Mouse (Mus musculus): ENCODE measurements around the gene Gm10490. TPM values are rescaled to one million over a fixed set of nuclear protein-coding genes. Genes with fewer than 3 reads are reported as not detected.
A peak's percentile ranks its signal among the peaks of the same experiment; 100 is the strongest.

Gene Gm10490
- total RNA-seq, 1 experiment = not detected

DNA sequence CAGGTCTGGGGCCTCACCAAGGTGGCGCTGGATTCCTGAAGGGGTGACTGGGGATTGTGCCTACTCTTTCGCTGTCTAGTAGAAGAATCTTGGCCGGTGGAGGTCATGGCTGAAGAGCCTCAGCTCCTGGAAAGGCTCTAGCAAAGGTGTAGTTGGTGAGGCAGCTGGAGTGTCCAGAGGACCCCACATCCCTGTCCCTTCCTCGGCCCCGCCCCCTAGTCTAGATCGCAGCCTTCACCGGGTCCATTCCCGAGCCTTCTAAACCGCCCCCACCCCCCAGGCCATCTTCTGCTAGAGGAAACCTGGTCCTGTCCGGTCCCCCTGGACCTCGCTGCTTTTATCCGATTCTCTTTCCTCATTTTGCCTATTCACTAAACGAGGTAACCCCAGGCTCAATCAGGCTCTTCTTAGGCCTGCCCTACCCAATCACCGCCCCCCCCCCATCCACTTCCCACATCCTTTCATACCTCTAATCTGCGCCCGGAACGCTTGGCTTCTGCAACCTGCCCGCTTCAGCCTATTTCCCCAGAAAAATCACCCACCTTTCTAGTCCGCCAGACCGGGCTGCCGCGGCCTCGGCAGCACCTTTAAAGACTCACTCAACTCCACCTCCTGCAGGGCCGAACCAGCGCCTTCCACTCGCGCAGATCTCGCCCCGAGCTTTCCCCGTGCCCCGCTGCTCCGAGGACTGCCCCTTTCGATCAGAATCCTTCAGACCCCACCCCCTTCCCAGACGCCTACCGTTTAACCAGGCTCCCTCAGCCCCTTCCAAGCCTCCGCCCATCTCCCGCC is 38.0 kb downstream of the Gm10490 start, which contains the start of gene Hdac6:
Gene Hdac6, minus strand, starts transcription at position 782 of the 792 bp plus-strand sequence.
- Histone ChIP-seq H3K9me3 (ENCODE audit: control insufficient read depth, insufficient read depth, low read depth, low read length) (no peaks in the 10 kb centered on the region), H3K9ac (ENCODE audit: insufficient read depth, low read depth, low read length, poor library complexity, severe bottlenecking) (peak within 1 kb of the TSS; percentile 83), H3K4me3 (ENCODE audit: insufficient read depth in 1 of 2, low read depth in 1 of 2, low read length in 2 of 2, poor library complexity in 1 of 2, severe bottlenecking in 1 of 2) (peak within 1 kb of the TSS; percentile 81 to 94), H3K27ac (ENCODE audit: insufficient read depth, low read depth, low read length, poor library complexity, severe bottlenecking) (peak within 1 kb of the TSS; percentile 73), H3K36me3 (ENCODE audit: control insufficient read depth, insufficient read depth, low read length, poor library complexity, severe bottlenecking) (peaks cover 15% of the 10 kb centered on the region), H3K4me1 (ENCODE audit: control insufficient read depth in 2 of 2, insufficient read depth in 2 of 2, low read length in 2 of 2, poor library complexity in 1 of 2) (peaks cover 0 to 2% of the 10 kb centered on the region in 2 experiments; a peak in 1 of 4 replicates)
- DNase-seq (ENCODE audit: low read depth, low spot score) = no peak
- in situ Hi-C loops (cut with MboI; ENCODE audit: low sequenced_read_pairs in 2 of 2, unreplicated experiment in 2 of 2) = no loop called here
- TF ChIP-seq MAFK (IDR thresholded peaks at IDR 0.05; ENCODE audit: insufficient read depth, low read depth, low read length) (no peak), ZC3H11A (IDR thresholded peaks at IDR 0.05; ENCODE audit: borderline replicate concordance, low read depth, low read length) (no peak), HCFC1 (IDR thresholded peaks at IDR 0.05; ENCODE audit: borderline replicate concordance, insufficient read depth, low read length) (no peak), CHD2 (IDR thresholded peaks at IDR 0.05; ENCODE audit: low read depth, low read length) (no peak), ZNF384 (IDR thresholded peaks at IDR 0.05; ENCODE audit: low read depth, low read length) (no peak)

DNA sequence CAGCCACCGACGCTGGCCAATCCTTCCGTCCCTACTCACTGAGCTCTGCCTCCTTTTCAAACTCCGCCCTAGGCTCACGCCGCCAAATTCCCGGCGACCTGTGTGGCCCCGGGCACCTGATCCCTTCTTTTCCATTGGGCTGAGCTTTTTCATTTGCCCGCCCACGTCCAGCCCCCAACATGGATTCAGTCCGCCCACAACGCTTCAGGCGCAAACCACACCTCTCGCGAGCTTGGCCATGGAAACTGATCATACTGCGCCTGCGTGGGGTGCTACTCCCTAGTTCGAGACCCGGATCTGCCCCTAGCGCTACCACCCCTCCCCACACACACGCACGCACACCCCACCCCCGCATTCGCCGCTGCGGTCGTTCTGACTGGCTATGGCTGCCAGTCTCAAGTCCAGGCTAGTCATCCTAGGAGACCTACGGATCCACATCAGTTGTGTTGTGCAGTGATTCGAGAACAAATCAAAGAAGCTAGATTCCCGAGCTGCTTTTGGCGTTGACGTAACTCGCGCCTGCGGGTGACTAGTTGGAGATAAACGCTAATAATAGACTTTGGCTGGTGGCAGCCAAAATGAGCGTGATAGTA is 38.7 kb downstream of the Gm10490 start:
- H3K9ac ChIP-seq (ENCODE audit: insufficient read depth, low read depth, low read length, poor library complexity, severe bottlenecking) = peak overlapping the region; percentile 82
- H3K27ac ChIP-seq (ENCODE audit: insufficient read depth, low read depth, low read length, poor library complexity, severe bottlenecking) = peak overlapping the region; percentile 73
- peak; percentile 92 for DNase-seq (ENCODE audit: low read depth, low spot score)
- no peaks in the 10 kb centered on the region for H3K9me3 ChIP-seq (ENCODE audit: control insufficient read depth, insufficient read depth, low read depth, low read length)
- peaks cover 15% of the 10 kb centered on the region for H3K36me3 ChIP-seq (ENCODE audit: control insufficient read depth, insufficient read depth, low read length, poor library complexity, severe bottlenecking)
- peak overlapping the region; percentile 71 to 90 for H3K4me3 ChIP-seq (ENCODE audit: insufficient read depth in 1 of 2, low read depth in 1 of 2, low read length in 2 of 2, poor library complexity in 1 of 2, severe bottlenecking in 1 of 2)
- peak; percentile 93 for TF ChIP-seq CHD2 (IDR thresholded peaks at IDR 0.05; ENCODE audit: low read depth, low read length)
- TF ChIP-seq ZC3H11A (IDR thresholded peaks at IDR 0.05; ENCODE audit: borderline replicate concordance, low read depth, low read length) = no peak
- in situ Hi-C loops (cut with MboI; ENCODE audit: low sequenced_read_pairs in 2 of 2, unreplicated experiment in 2 of 2) = no loop called here
- peaks cover 0 to 2% of the 10 kb centered on the region in 2 experiments; a peak in 1 of 4 replicates for H3K4me1 ChIP-seq (ENCODE audit: control insufficient read depth in 2 of 2, insufficient read depth in 2 of 2, low read length in 2 of 2, poor library complexity in 1 of 2)

DNA sequence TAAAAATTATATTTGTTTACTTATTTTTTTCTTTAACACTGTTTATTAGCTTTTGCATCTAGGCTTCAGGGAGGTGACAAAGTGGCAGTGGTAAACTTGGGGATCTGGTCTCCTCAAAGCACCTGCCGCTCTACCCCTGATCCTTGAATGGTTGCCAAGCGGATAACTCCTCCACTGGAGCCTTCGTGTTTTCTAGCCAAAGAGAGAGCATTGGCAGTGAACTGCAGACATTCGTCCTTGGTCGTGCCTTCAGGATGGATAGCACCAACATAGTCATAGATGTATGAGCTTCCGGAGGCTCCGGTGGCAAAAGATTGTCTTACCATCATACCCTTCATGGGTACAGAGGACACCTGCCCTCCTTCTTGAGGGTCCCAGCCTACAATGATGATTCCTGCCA is 40.7 kb downstream of the Gm10490 start:
- Histone ChIP-seq H3K36me3 (ENCODE audit: control insufficient read depth, insufficient read depth, low read length, poor library complexity, severe bottlenecking) (peaks cover 5% of the 10 kb centered on the region), H3K4me1 (ENCODE audit: control insufficient read depth in 2 of 2, insufficient read depth in 2 of 2, low read length in 2 of 2, poor library complexity in 1 of 2) (peaks cover 0 to 2% of the 10 kb centered on the region in 2 experiments; a peak in 1 of 4 replicates), H3K9me3 (ENCODE audit: control insufficient read depth, insufficient read depth, low read depth, low read length) (no peaks in the 10 kb centered on the region), H3K27ac (ENCODE audit: insufficient read depth, low read depth, low read length, poor library complexity, severe bottlenecking) (no peak overlapping the region), H3K4me3 (ENCODE audit: insufficient read depth in 1 of 2, low read depth in 1 of 2, low read length in 2 of 2, poor library complexity in 1 of 2, severe bottlenecking in 1 of 2) (0 out of 4 replicates have a peak overlapping the region, but pooled peaks of 1 of the 2 experiments have one; percentile 2), H3K9ac (ENCODE audit: insufficient read depth, low read depth, low read length, poor library complexity, severe bottlenecking) (no peak overlapping the region; the same call in 1 of the 2 replicates)
- TF ChIP-seq MAFK (IDR thresholded peaks at IDR 0.05; ENCODE audit: insufficient read depth, low read depth, low read length) (no peak), ZNF384 (IDR thresholded peaks at IDR 0.05; ENCODE audit: low read depth, low read length) (no peak), HCFC1 (IDR thresholded peaks at IDR 0.05; ENCODE audit: borderline replicate concordance, insufficient read depth, low read length) (no peak), CHD2 (IDR thresholded peaks at IDR 0.05; ENCODE audit: low read depth, low read length) (no peak), ZC3H11A (IDR thresholded peaks at IDR 0.05; ENCODE audit: borderline replicate concordance, low read depth, low read length) (no peak)
- in situ Hi-C loops (cut with MboI; ENCODE audit: low sequenced_read_pairs in 2 of 2, unreplicated experiment in 2 of 2) = no loop called here
- no peak for DNase-seq (ENCODE audit: low read depth, low spot score)

DNA sequence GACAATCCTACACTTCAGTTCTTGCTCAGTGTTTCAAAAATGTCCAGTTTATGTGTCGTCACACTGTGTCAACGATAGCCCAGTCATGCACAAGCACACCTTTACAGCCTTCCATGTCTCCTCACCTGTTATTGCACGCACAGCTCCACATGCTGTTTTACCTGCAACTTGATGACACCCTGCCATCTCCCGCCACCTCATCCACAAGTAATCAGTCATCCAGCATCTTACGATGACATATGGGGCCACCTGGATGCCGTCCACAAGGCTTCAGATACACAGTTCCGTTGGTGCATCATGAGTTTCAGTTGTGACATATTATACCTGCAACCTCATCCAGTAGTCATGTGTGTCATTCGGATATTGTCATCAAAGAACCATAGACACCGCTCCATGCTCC is 49.5 kb downstream of the Gm10490 start:
- no peak overlapping the region for H3K9ac ChIP-seq (ENCODE audit: insufficient read depth, low read depth, low read length, poor library complexity, severe bottlenecking)
- no peak for TF ChIP-seq CHD2 (IDR thresholded peaks at IDR 0.05; ENCODE audit: low read depth, low read length)
- no peak for TF ChIP-seq ZC3H11A (IDR thresholded peaks at IDR 0.05; ENCODE audit: borderline replicate concordance, low read depth, low read length)
- TF ChIP-seq ZNF384 (IDR thresholded peaks at IDR 0.05; ENCODE audit: low read depth, low read length) = no peak
- no peak for TF ChIP-seq HCFC1 (IDR thresholded peaks at IDR 0.05; ENCODE audit: borderline replicate concordance, insufficient read depth, low read length)
- TF ChIP-seq MAFK (IDR thresholded peaks at IDR 0.05; ENCODE audit: insufficient read depth, low read depth, low read length) = no peak
- H3K4me1 ChIP-seq (ENCODE audit: control insufficient read depth in 2 of 2, insufficient read depth in 2 of 2, low read length in 2 of 2, poor library complexity in 1 of 2) = no peaks in the 10 kb centered on the region; a peak in 1 of 4 replicates
- no peak for DNase-seq (ENCODE audit: low read depth, low spot score)
- no peak overlapping the region for H3K4me3 ChIP-seq (ENCODE audit: insufficient read depth in 1 of 2, low read depth in 1 of 2, low read length in 2 of 2, poor library complexity in 1 of 2, severe bottlenecking in 1 of 2)
- no peaks in the 10 kb centered on the region; the same call in 1 of the 2 replicates for H3K36me3 ChIP-seq (ENCODE audit: control insufficient read depth, insufficient read depth, low read length, poor library complexity, severe bottlenecking)
- H3K9me3 ChIP-seq (ENCODE audit: control insufficient read depth, insufficient read depth, low read depth, low read length) = no peaks in the 10 kb centered on the region
- in situ Hi-C loops (cut with MboI; ENCODE audit: low sequenced_read_pairs in 2 of 2, unreplicated experiment in 2 of 2) = no loop called here
- H3K27ac ChIP-seq (ENCODE audit: insufficient read depth, low read depth, low read length, poor library complexity, severe bottlenecking) = no peak overlapping the region

Other genes with a start within 250 kb of the Gm10490 start
- 278 and 336 TPM in 2 replicates for gene Plp2, start 238.2 kb upstream of the Gm10490 start, total RNA-seq (2012; rRNA removed)
- gene Magix, start 228.3 kb upstream of the Gm10490 start, total RNA-seq (2012; rRNA removed) = 0.11 and 0.36 TPM in 2 replicates
- 9.5 and 11.5 TPM in 2 replicates for gene Gpkow, start 212.4 kb upstream of the Gm10490 start, total RNA-seq (2012; rRNA removed)
- 55.3 and 57.6 TPM in 2 replicates for gene Wdr45, start 195.2 kb upstream of the Gm10490 start, total RNA-seq (2012; rRNA removed)
- 0.26 TPM in 1 of 2 replicates, not detected in the other for gene Gm45208, start 187.3 kb upstream of the Gm10490 start, total RNA-seq (2012; rRNA removed)
- 41.9 and 48.0 TPM in 2 replicates for gene Praf2, start 181.1 kb upstream of the Gm10490 start, total RNA-seq (2012; rRNA removed)
- gene Ccdc120, start 158.6 kb upstream of the Gm10490 start, total RNA-seq (2012; rRNA removed) = 15.8 and 22.9 TPM in 2 replicates
- 32.3 and 45.8 TPM in 2 replicates for gene Tfe3, start 147.0 kb upstream of the Gm10490 start, total RNA-seq (2012; rRNA removed)
- gene Gripap1, start 119.8 kb upstream of the Gm10490 start, total RNA-seq (2012; rRNA removed) = 14.9 and 22.6 TPM in 2 replicates
- gene Kcnd1, start 87.3 kb upstream of the Gm10490 start, total RNA-seq (2012; rRNA removed) = 3.1 and 5.4 TPM in 2 replicates
- gene Otud5, start 68.2 kb upstream of the Gm10490 start, total RNA-seq (2012; rRNA removed) = 65.3 and 71.0 TPM in 2 replicates
- 17.2 and 20.8 TPM in 2 replicates for gene Pim2, start 31.3 kb upstream of the Gm10490 start, total RNA-seq (2012; rRNA removed)
- 38.3 and 51.2 TPM in 2 replicates for gene Slc35a2, start 25.5 kb upstream of the Gm10490 start, total RNA-seq (2012; rRNA removed)
- gene Pqbp1, start 10.3 kb upstream of the Gm10490 start, total RNA-seq (2012; rRNA removed) = 47.3 and 69.9 TPM in 2 replicates
- 39.2 and 58.5 TPM in 2 replicates for gene Timm17b, start 10.2 kb upstream of the Gm10490 start, total RNA-seq (2012; rRNA removed)
- not detected in 2 replicates for gene Gm10491, start 1.7 kb upstream of the Gm10490 start, total RNA-seq (2012; rRNA removed)
- 10.5 and 25.2 TPM in 2 replicates for gene Pcsk1n, start 10.3 kb downstream of the Gm10490 start, total RNA-seq (2012; rRNA removed)
- gene Eras, start 19.1 kb downstream of the Gm10490 start, total RNA-seq (2012; rRNA removed) = 60.6 and 60.8 TPM in 2 replicates
- 54.6 and 98.5 TPM in 2 replicates for gene Hdac6, start 38.3 kb downstream of the Gm10490 start, total RNA-seq (2012; rRNA removed)
- gene Gata1, start 68.5 kb downstream of the Gm10490 start, total RNA-seq (2012; rRNA removed) = 1.1 and 1.3 TPM in 2 replicates
- 4.6 and 6.2 TPM in 2 replicates for gene Glod5, start 109.0 kb downstream of the Gm10490 start, total RNA-seq (2012; rRNA removed)
- 26.9 and 42.6 TPM in 2 replicates for gene Suv39h1, start 165.2 kb downstream of the Gm10490 start, total RNA-seq (2012; rRNA removed)
- 2.0 and 3.5 TPM in 2 replicates for gene Was, start 181.0 kb downstream of the Gm10490 start, total RNA-seq (2012; rRNA removed)
- 17.1 and 25.7 TPM in 2 replicates for gene Wdr13, start 223.3 kb downstream of the Gm10490 start, total RNA-seq (2012; rRNA removed)
- 312 and 423 TPM in 2 replicates for gene Rbm3, start 236.3 kb downstream of the Gm10490 start, total RNA-seq (2012; rRNA removed)

Data from ES-E14 (cell line).